Mouse (Mus musculus) stomach, postnatal 0 days (tissue): ENCODE data around the gene Frrs1.

Source experiments
- CTCF ChIP-seq: IDR thresholded peaks from 2 replicates; pipeline ENCODE4 v1.5.1; 2016; ENCODE audit warnings: antibody characterized with exemption, low read depth, mild to moderate bottlenecking, moderate library complexity
- EP300 ChIP-seq: optimal IDR thresholded peaks from 2 replicates; pipeline ENCODE3; 2016; ENCODE audit warnings: antibody characterized with exemption

DNA sequence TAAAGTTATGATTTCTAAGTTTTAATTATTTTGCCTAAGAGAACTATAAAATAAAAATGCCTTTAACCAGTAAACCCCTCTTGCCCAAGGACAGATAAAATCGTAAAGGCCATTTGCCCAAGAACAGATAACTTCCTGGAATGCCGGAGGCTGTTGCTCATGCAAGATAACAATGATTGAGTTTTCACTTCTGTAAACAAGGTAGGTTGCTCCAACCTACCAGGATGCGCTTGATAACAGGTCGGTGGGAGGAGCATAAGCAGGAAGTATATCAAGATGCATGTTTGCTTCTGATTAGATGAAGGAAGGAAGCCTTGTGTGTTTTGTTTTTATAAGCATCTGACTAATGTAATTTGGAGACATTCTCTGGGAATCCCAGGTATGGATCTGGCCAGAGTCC, 13.2 kb upstream of the Frrs1 start:
- TF ChIP-seq CTCF, result no peak
- no peak for TF ChIP-seq EP300
